Mouse (Mus musculus) left cerebral cortex, postnatal 10 days (tissue): ENCODE results near the gene Coro6. TPM values are rescaled to one million over a fixed set of nuclear protein-coding genes. Genes with fewer than 3 reads are reported as not detected.

Experiments
- DNase-seq, 2 experiments: peaks; one replicate each; pipeline ENCODE4 v3.0.0; 2021 to 2022; ENCODE audit warnings: low spot score in 2 of 2, mixed read lengths in 1 of 2; ENCODE audit errors: extremely low spot score in 1 of 2
- intact Hi-C: fragments of 180-260 bp; cut with DNase I; formaldehyde crosslinking; loops from one replicate; pipeline ENCODE4 v1.15.1; 2025
- total RNA-seq, 2 experiments: library from RNA; stranded (reverse); gene quantifications; 2 replicates each; pipeline ENCODE4 v1.2.3; 2021

The Coro6 gene
- total RNA-seq, 2 experiments from 2014 or later, result 18.4 to 21.1 TPM

GRCm38 (mm10) chr11:77489591-77490235 lies 27.5 kb downstream of the Coro6 start, which contains the start of gene Ankrd13b:
Gene Ankrd13b (minus strand): TSS chr11:77489678.
- DNase-seq, result peak; percentile 78 to 87
- intact Hi-C loops, result loop anchor here (5.0 kb wide), 1 partner anchor 133 kb away; no protein-coding TSS in a partner anchor

- DNase-seq, result no peak
- intact Hi-C loops, result loop anchor here (5.0 kb wide), 1 partner anchor 132 kb away; no protein-coding TSS in a partner anchor
Measured at GRCm38 (mm10) chr11:77490451-77490850, 28.2 kb downstream of the Coro6 start.

- intact Hi-C loops, result loop anchor here (5.0 kb wide), 1 partner anchor 131 kb away; no protein-coding TSS in a partner anchor
Measured at GRCm38 (mm10) chr11:77491123-77491501, 28.9 kb downstream of the Coro6 start.

GRCm38 (mm10) chr11:77491502-77492291 lies 29.5 kb downstream of the Coro6 start:
- intact Hi-C loops, result loop anchor here (5.0 kb wide), 1 partner anchor 131 kb away; no protein-coding TSS in a partner anchor
- peak in 1 of 2 experiments; percentile 76 for DNase-seq

More at GRCm38 (mm10) chr11:77491123-77491501, 28.9 kb downstream of the Coro6 start:
- peak; percentile 91 to 95 for DNase-seq

GRCm38 (mm10) chr11:77492311-77492871 lies 30.2 kb downstream of the Coro6 start:
- peak in 1 of 2 experiments; percentile 81 for DNase-seq
- intact Hi-C loops, result loop anchor here (5.0 kb wide), 1 partner anchor 130 kb away; no protein-coding TSS in a partner anchor

- intact Hi-C loops, result loop anchor here (5.0 kb wide), 1 partner anchor 129 kb away; no protein-coding TSS in a partner anchor
- DNase-seq, result peak; percentile 88 to 97
Measured at GRCm38 (mm10) chr11:77492911-77493332, 30.7 kb downstream of the Coro6 start.

- intact Hi-C loops, result loop anchor here (5.0 kb wide), 1 partner anchor 129 kb away; no protein-coding TSS in a partner anchor
Measured at GRCm38 (mm10) chr11:77493512-77494343, 31.5 kb downstream of the Coro6 start, which contains the start of gene Git1. Gene Git1 (plus strand): TSS chr11:77493562.

GRCm38 (mm10) chr11:77494344-77494676 lies 32.1 kb downstream of the Coro6 start:
- intact Hi-C loops, result loop anchor here (5.0 kb wide), 1 partner anchor 128 kb away; no protein-coding TSS in a partner anchor
- DNase-seq, result no peak

More at GRCm38 (mm10) chr11:77493512-77494343, 31.5 kb downstream of the Coro6 start, which contains the start of gene Git1:
- peak in 1 of 2 experiments; percentile 80 for DNase-seq

- no peak for DNase-seq
- intact Hi-C loops, result loop anchor here (5.0 kb wide), 1 partner anchor 128 kb away; no protein-coding TSS in a partner anchor
Measured at GRCm38 (mm10) chr11:77494782-77495181, 32.6 kb downstream of the Coro6 start.

- intact Hi-C loops, result no loop called here
- no peak for DNase-seq
Measured at GRCm38 (mm10) chr11:77495507-77495906, 33.3 kb downstream of the Coro6 start.

- peak in 1 of 2 experiments; percentile 88 for DNase-seq
- intact Hi-C loops, result no loop called here
Measured at GRCm38 (mm10) chr11:77497341-77497756, 35.1 kb downstream of the Coro6 start.

GRCm38 (mm10) chr11:77497851-77498250 lies 35.6 kb downstream of the Coro6 start:
- intact Hi-C loops, result no loop called here
- peak in 1 of 2 experiments; percentile 71 for DNase-seq

GRCm38 (mm10) chr11:77498261-77499139 lies 36.3 kb downstream of the Coro6 start:
- no peak for DNase-seq
- intact Hi-C loops, result no loop called here

GRCm38 (mm10) chr11:77499354-77499753 lies 37.1 kb downstream of the Coro6 start:
- DNase-seq, result no peak
- intact Hi-C loops, result no loop called here

- DNase-seq, result no peak
- intact Hi-C loops, result no loop called here
Measured at GRCm38 (mm10) chr11:77500361-77501325, 38.4 kb downstream of the Coro6 start.

GRCm38 (mm10) chr11:77501392-77501791 lies 39.2 kb downstream of the Coro6 start:
- DNase-seq, result peak; percentile 74 to 82
- intact Hi-C loops, result no loop called here
